Mouse (Mus musculus): ENCODE measurements around the gene Slc25a29.

DNA sequence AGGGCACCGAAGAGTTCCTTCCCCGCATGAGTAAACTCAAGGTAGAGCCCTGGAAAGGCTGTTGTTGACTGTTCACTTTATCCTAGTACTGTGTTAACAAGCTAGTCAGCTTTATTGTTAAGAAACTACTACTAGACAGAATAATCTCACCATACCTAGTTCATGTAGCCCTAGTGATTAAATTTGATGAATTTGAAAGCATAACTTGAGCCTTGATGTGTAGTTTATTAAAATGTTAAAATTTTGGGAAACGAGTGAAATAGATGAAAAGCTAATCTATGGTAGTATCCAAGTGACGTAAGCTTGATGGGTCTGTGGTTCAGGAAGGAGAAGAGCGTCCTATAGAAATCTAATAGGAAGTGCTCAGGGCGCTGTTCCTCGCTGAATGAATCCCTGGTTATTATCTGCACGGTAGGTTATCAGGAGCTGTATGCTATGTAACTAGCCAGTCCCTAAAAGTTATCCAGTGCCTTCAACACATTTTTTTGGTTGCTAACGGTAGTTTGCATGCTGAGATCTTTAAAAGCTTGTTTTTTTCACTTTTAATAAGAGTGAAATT, 40.6 kb downstream of the Slc25a29 start:
- TF ChIP-seq POLR2A (IDR thresholded peaks at IDR 0.05; ENCODE audit: low read depth, low read length): no peak
- TF ChIP-seq CTCF (IDR thresholded peaks at IDR 0.05; ENCODE audit: extremely low read depth, insufficient read length, insufficient replicate concordance, low read depth, low read length): no peak

All from small intestine, adult 2 months (tissue).